9 mouse cellular contexts compared by ENCODE assay signal in genomic region chr13:119363379-119363778, GRCm38 (mm10).
A peak's percentile ranks its signal among the peaks of the same experiment; 100 is the strongest.
DNase-seq lines count a peak whose midpoint lies in the region; ATAC-seq and TF ChIP-seq lines count a peak whose summit lies in the region.
"Had no signal": no experiment of that assay in that cellular context is flagged by ENCODE, and none has a peak within 500 bp of the region (broad histone marks: within the 10 kb centered on the region; RNA-seq: fewer than 3 reads in every experiment).

No protein-coding gene starts in this region.

- ATAC-seq in liver, embryonic 12.5 days, result no peak
- ATAC-seq in lung, embryonic 14.5 days (ENCODE audit: insufficient read depth), result no peak
- ATAC-seq in megakaryocyte-erythroid progenitor cell, adult 5-6 weeks (replicated peaks; ENCODE audit: low FRiP score, low TSS enrichment, poor library complexity, severe bottlenecking), result no peak

- 38% methylated on average over 3 of the region's 3 CpGs for WGBS in liver, embryonic 12.5 days (ENCODE audit: insufficient replicate concordance)
- 50% methylated on average over 3 of the region's 3 CpGs for WGBS in lung, embryonic 14.5 days

- no peaks in the 10 kb centered on the region for H3K4me1 ChIP-seq in liver, embryonic 12.5 days
- no peaks in the 10 kb centered on the region for H3K4me1 ChIP-seq in lung, embryonic 14.5 days (ENCODE audit: insufficient read depth)
- H3K4me1 ChIP-seq: liver, embryonic 15.5 days had no signal

- peak; percentile 57 for TF ChIP-seq CTCF in lung, embryonic 14.5 days (IDR thresholded peaks at IDR 0.05; ENCODE audit: low read depth)

- no peak overlapping the region for H3K4me2 ChIP-seq in liver, embryonic 12.5 days
- H3K4me2 ChIP-seq in lung, embryonic 14.5 days, result no peak overlapping the region
- H3K4me2 ChIP-seq: liver, embryonic 15.5 days had no signal

- no peak overlapping the region for H3K27ac ChIP-seq in liver, embryonic 12.5 days
- no peak overlapping the region for H3K27ac ChIP-seq in lung, embryonic 14.5 days (ENCODE audit: low read depth)
- H3K27ac ChIP-seq: liver, embryonic 15.5 days had no signal

- no peak overlapping the region for H3K9ac ChIP-seq in liver, embryonic 12.5 days
- no peak overlapping the region for H3K9ac ChIP-seq in lung, embryonic 14.5 days
- H3K9ac ChIP-seq: liver, embryonic 15.5 days had no signal

- H3K27me3 ChIP-seq in liver, embryonic 12.5 days (replicated peaks), result no peaks in the 10 kb centered on the region
- H3K27me3 ChIP-seq in lung, embryonic 14.5 days (ENCODE audit: insufficient read depth, low read length), result no peaks in the 10 kb centered on the region
- H3K27me3 ChIP-seq: liver, embryonic 15.5 days had no signal

- H3K9me3 ChIP-seq in liver, embryonic 12.5 days (replicated peaks), result no peaks in the 10 kb centered on the region
- no peaks in the 10 kb centered on the region for H3K9me3 ChIP-seq in lung, embryonic 14.5 days (ENCODE audit: low read depth, low read length)
- H3K9me3 ChIP-seq: liver, embryonic 15.5 days had no signal

- no peak overlapping the region for H3K4me3 ChIP-seq in liver, embryonic 12.5 days
- H3K4me3 ChIP-seq in lung, embryonic 14.5 days (ENCODE audit: low read depth, low read length), result no peak overlapping the region
- H3K4me3 ChIP-seq: liver, embryonic 15.5 days had no signal

- peaks cover 32% of the 10 kb centered on the region; the same call in 1 of the 2 replicates for H3K36me3 ChIP-seq in liver, embryonic 12.5 days
- peaks cover 47% of the 10 kb centered on the region for H3K36me3 ChIP-seq in lung, embryonic 14.5 days (ENCODE audit: insufficient read depth)

- peak; percentile 76 for DNase-seq in embryo, embryonic 10.5 days (ENCODE audit: low spot score)
- DNase-seq in embryo, embryonic 10 days (ENCODE audit: low spot score), result no peak
- DNase-seq in liver, result peak; percentile 46
- DNase-seq in NIH3T3 (ENCODE audit: low read depth), result peak; percentile 82
- DNase-seq in forelimb bud, embryonic 11.5 days (ENCODE audit: low read depth, low spot score), result peak; percentile 43
- peak; percentile 93 for DNase-seq in lung, embryonic 14.5 days
